Mouse (Mus musculus): ENCODE results near the gene Nek11. TPM values are rescaled to one million over a fixed set of nuclear protein-coding genes. Genes with fewer than 3 reads are reported as not detected.
"Not testable (repeated sequence)": the region's sequence is repeated elsewhere in the genome, so short reads cannot be mapped to it uniquely, and the experiment has no call there.

Gene Nek11
- polyA plus RNA-seq, 1 experiment: 0.18 TPM

DNA sequence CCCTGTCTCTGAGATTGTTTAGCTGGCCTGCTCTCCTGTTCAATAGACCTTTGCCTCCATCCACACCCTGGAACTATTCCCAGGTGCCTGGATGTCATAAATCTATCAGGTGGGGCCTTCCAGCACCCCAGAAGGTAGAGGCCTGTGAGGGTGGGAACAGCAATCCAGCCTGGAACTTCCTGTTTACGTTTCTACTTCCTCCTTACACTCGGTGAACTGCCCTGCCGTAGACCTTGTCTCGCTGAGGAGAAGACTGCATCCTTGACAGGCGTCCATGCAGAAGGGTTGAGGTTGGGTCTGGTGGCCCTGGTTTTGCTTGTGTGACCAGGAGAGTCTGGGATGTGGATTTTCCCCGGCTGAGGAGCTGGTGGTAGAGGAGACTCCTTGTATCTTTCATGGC is 256.1 kb downstream of the Nek11 start:
- no peak for DNase-seq (ENCODE audit: low read depth)

DNA sequence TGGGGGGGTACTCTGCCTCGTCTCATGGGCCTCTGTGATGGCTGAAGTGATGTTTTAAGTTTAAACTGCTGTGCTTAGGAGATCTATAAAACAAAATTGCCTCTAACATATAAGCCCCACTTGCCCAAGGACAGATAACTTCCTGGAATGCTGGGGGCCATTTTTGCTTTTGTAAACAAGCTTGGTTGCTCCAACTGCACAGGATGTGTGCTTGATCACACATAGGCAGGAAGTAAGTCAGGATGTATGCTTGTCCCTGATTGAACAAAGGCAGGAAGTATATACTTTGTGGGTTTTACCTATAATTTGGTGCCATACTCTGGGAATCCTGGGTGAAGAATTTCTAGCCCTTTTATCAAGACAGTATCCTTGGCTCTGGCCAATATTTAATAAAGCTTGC is 258.9 kb downstream of the Nek11 start:
- no peak for DNase-seq (ENCODE audit: low read depth)

DNA sequence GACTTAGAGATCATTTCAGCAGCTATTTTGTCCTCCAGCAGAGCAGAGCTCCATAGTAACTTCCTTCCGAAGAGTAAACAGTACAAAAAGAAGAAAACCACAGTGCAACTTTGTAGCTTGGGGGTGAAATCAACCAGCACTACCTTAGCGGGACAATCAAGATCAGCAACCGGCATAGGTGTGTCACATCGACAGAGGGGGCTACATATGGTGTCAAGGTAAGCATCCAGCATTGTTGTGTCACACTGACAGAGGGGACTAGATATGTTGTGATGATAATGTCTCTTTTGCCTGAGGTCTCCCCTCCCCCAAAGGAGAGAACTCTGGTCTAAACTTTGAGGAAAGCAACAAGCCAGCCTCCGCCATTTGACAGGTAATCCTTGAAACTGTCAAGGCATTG is 260.8 kb downstream of the Nek11 start:
- DNase-seq (ENCODE audit: low read depth): no peak

DNA sequence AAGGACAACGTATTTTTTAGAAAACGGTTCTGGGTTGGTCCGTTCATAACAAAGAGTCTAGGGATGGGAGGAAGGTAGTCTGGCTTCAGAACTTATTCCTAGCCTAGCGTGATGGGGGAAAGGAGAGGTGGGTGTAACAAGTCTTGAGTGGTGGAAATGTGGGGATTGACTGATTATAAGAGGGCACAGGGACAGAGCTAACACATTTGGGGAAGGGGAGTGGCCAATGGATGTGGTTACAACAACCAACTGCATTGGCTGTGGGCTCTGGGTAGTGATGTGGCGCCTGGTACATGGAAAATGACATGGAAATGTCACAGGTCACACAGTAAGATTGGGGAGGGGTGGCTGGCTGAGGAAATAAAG is 263.3 kb downstream of the Nek11 start:
- DNase-seq (ENCODE audit: low read depth): no peak

DNA sequence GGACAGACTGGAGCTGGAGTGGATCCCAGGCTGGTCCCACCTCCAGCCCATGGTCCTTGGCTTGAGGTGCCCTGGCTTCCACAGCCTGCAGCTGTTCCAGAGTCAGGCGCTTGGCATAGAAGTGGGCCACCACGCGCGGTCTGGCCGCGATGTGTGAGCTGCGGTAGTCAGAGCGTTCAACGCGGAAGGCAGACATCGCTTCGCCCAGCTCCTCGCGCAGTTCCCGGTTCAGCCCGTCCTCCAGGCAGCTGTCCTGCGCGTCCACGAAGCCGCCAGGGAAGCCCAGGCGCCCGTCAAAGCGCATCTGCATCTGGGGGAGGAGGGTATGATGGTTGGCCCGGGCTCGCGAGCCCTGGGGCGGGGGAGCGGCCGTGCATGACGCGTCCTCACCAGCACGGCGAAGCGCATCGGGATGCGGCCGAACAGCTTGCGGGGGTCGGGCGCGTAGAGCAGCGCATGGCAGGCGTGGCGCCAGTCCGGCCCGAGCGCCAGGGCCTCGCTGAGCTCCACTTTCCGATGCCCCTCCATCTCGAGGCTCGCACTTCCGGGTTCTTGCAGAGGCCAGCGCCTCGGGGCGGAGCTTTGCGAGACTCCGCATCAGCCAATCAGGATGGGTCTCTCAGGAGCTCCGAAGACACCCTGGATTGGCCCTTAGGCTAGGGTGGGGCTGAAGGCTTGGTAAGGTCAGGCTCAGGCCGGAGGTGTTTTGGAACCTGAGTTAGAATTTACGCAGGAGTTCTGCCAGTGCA is 263.9 kb downstream of the Nek11 start, which contains the start of gene Nudt16:
Gene Nudt16 (minus strand): TSS at position 572 of the 749 bp plus-strand sequence.
- peak; percentile 10 for DNase-seq (ENCODE audit: low read depth)

DNA sequence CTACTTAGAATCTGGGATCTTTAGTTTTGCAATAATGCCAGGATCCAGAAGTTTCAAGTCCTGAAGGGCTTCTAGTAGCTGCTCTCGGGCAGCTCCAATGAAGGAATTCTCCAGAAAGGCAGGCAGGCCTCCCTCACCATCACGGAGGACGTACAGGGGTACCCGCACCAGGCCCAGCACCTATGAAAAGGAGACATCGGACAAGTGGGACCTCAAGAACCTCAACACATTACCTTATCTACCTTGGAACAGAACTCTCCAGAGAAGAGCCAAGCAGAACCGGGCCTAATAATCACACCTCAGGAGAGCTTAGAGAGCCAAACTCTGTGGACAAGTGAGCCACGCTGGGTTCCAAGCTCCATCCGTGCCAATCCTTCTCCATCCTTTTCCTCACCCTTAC is 265.0 kb downstream of the Nek11 start:
- no peak for DNase-seq (ENCODE audit: low read depth)

DNA sequence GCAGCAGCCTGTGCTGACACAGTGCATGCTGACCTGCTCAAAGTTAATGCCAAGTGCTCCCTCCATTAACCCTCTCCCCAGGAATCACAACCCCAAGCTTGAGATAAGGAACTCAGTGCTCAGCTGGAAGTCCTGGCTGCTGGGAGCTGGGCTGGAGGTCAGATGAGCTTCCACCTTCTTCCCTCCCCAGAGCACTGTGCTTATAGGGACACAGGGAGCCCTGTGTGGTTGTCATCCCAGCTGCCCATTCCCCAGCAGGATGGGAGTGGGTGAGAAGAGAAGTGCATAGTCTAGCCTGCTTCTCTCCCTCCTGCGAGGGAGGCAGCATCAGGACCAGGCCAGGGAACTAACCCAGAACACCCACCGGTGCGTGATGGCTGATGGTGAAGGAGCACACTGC is 270.1 kb downstream of the Nek11 start:
- not testable (repeated sequence) for DNase-seq (ENCODE audit: low read depth)

Other genes starting within 250 kb of the Nek11 start
- 5.7 and 7.1 TPM in 2 replicates for gene Aste1, start 132 bp downstream of the Nek11 start, polyA plus RNA-seq (2012; rRNA removed)
- gene Atp2c1, start 131.8 kb upstream of the Nek11 start, polyA plus RNA-seq (2012; rRNA removed): 39.8 and 47.1 TPM in 2 replicates
- 17.7 and 26.6 TPM in 2 replicates for gene Pik3r4, start 247.5 kb upstream of the Nek11 start, polyA plus RNA-seq (2012; rRNA removed)